11 mouse cellular contexts compared by ENCODE assay signal in genomic region chr13:45513009-45513984, GRCm38 (mm10). TPM values are rescaled to one million over a fixed set of nuclear protein-coding genes. Genes with fewer than 3 reads are reported as not detected.
A peak's percentile ranks its signal among the peaks of the same experiment; 100 is the strongest.
DNase-seq lines count a peak whose midpoint lies in the region; ATAC-seq and TF ChIP-seq lines count a peak whose summit lies in the region.
"Had no signal": no experiment of that assay in that cellular context is flagged by ENCODE, and none has a peak within 500 bp of the region (broad histone marks: within the 10 kb centered on the region; RNA-seq: fewer than 3 reads in every experiment).

No protein-coding gene starts in this region.

- H3K4me3 ChIP-seq in heart, embryonic 14.5 days (ENCODE audit: control insufficient read depth in 1 of 2, insufficient read depth in 1 of 2, low read depth in 1 of 2, low read length in 2 of 2): no peak overlapping the region
- H3K4me3 ChIP-seq in intestine, embryonic 16.5 days (ENCODE audit: low read length): no peak overlapping the region
- no peak overlapping the region for H3K4me3 ChIP-seq in left cerebral cortex, adult 2 months
- H3K4me3 ChIP-seq: limb, embryonic 13.5 days; neural tube, embryonic 13.5 days had no signal

- H3K9me3 ChIP-seq in heart, embryonic 14.5 days (ENCODE audit: control insufficient read depth, low read length): no peaks in the 10 kb centered on the region
- no peaks in the 10 kb centered on the region for H3K9me3 ChIP-seq in intestine, embryonic 16.5 days (ENCODE audit: control insufficient read depth, low read length)
- H3K9me3 ChIP-seq: limb, embryonic 13.5 days; neural tube, embryonic 13.5 days had no signal

- H3K27me3 ChIP-seq in heart, embryonic 14.5 days (ENCODE audit: control insufficient read depth, insufficient read depth, low read length): no peaks in the 10 kb centered on the region
- no peaks in the 10 kb centered on the region for H3K27me3 ChIP-seq in intestine, embryonic 16.5 days (replicated peaks; ENCODE audit: control insufficient read depth, insufficient read depth, low read length)
- H3K27me3 ChIP-seq: neural tube, embryonic 13.5 days had no signal

- intact Hi-C loops in left cerebral cortex, adult 2 months (cut with DNase I): no loop called here

- WGBS in heart, embryonic 14.5 days: 52% methylated on average over 12 of the region's 12 CpGs
- WGBS in intestine, embryonic 16.5 days: 65% methylated on average over 12 of the region's 12 CpGs

- peak overlapping the region; percentile 27; the same call in 1 of the 2 replicates for H3K4me2 ChIP-seq in heart, embryonic 14.5 days (ENCODE audit: low read length)
- no peak overlapping the region for H3K4me2 ChIP-seq in intestine, embryonic 16.5 days (ENCODE audit: low read depth, low read length)
- H3K4me2 ChIP-seq: neural tube, embryonic 13.5 days had no signal

- no peak for ATAC-seq in heart, embryonic 14.5 days (ENCODE audit: insufficient number of reproducible peaks, insufficient read depth, low FRiP score, low read depth)
- ATAC-seq in intestine, embryonic 16.5 days: 0 out of 2 replicates have a peak, but pooled peaks have one; percentile 4
- ATAC-seq: hindbrain, embryonic 16.5 days had no signal

- peak overlapping the region; percentile 18 to 67; a peak in 2 of 4 replicates for H3K27ac ChIP-seq in heart, embryonic 14.5 days (replicated peaks in 1 of 2; ENCODE audit: control insufficient read depth in 1 of 2, insufficient read depth in 1 of 2, low read depth in 2 of 2, low read length in 2 of 2)
- no peak overlapping the region for H3K27ac ChIP-seq in intestine, embryonic 16.5 days (ENCODE audit: low read length)
- H3K27ac ChIP-seq in left cerebral cortex, adult 2 months: no peak overlapping the region
- H3K27ac ChIP-seq: limb, embryonic 13.5 days; neural tube, embryonic 13.5 days had no signal

- no peak for TF ChIP-seq CTCF in left cerebral cortex, adult 2 months (IDR thresholded peaks at IDR 0.05)

- H3K9ac ChIP-seq in heart, embryonic 14.5 days (ENCODE audit: low read length): peak overlapping the region; percentile 50; the same call in 1 of the 2 replicates
- H3K9ac ChIP-seq in intestine, embryonic 16.5 days (ENCODE audit: low read depth, low read length): no peak overlapping the region
- H3K9ac ChIP-seq: limb, embryonic 13.5 days; neural tube, embryonic 13.5 days had no signal

- peaks cover 24% of the 10 kb centered on the region for H3K36me3 ChIP-seq in heart, embryonic 14.5 days (ENCODE audit: control insufficient read depth, insufficient read depth, low read length)
- no peaks in the 10 kb centered on the region for H3K36me3 ChIP-seq in intestine, embryonic 16.5 days (ENCODE audit: control insufficient read depth, insufficient read depth, low read length)
- H3K36me3 ChIP-seq: limb, embryonic 13.5 days; neural tube, embryonic 13.5 days had no signal

- DNase-seq in heart, adult 8-10 months (ENCODE audit: low spot score): no peak
- DNase-seq in urinary bladder, postnatal 14 days (ENCODE audit: low spot score): peak; percentile 41
- no peak for DNase-seq in urinary bladder, postnatal 4 days (ENCODE audit: low spot score in 2 of 2)
- DNase-seq in left cerebral cortex, adult 2 months (ENCODE audit: extremely low spot score in 1 of 2, low spot score in 2 of 2): no peak
- no peak for DNase-seq in frontal cortex, adult 2 months (ENCODE audit: extremely low spot score in 1 of 2, low spot score in 1 of 2)
- DNase-seq: cerebellum, adult 18-20 months had no signal

- peaks cover 56 to 84% of the 10 kb centered on the region in 2 experiments for H3K4me1 ChIP-seq in heart, embryonic 14.5 days (ENCODE audit: control insufficient read depth in 2 of 2, insufficient read depth in 2 of 2, low read length in 2 of 2)
- peaks cover 38% of the 10 kb centered on the region for H3K4me1 ChIP-seq in intestine, embryonic 16.5 days (ENCODE audit: control insufficient read depth, insufficient read depth, low read length)

RNA-seq across cellular contexts. Expression of gene Gmpr, which starts 6.1 kb away (rescaled TPM):
- polyA plus RNA-seq in heart, embryonic 14.5 days (2014; fragmentation: Nextera tagmentation; extraction: Ambion mirVana): 202 and 210 TPM in 2 replicates
- 100 to 1,000 TPM; 152 to 199 (median 170) TPM for total RNA-seq in heart, adult 8-10 months (2022)
- 24.4 and 31.1 TPM in 2 replicates for polyA plus RNA-seq in intestine, embryonic 16.5 days (2015; fragmentation: Nextera tagmentation; extraction: Ambion mirVana)
- 10 to 100 TPM; 46.0 to 50.6 TPM for total RNA-seq in left cerebral cortex, adult 2 months (2021)
- polyA plus RNA-seq in frontal cortex, adult 2 months (2012; rRNA removed): 63.8 and 66.3 TPM in 2 replicates

Comparison
In these comparisons a context has a peak if more than half of its experiments do, and no peak if none do; other contexts are left out.
1. H3K27ac ChIP-seq: peak in heart, embryonic 14.5 days (2 of 2); none in intestine, embryonic 16.5 days (single experiment) and left cerebral cortex, adult 2 months (single experiment).